In the genomic region with DNA sequence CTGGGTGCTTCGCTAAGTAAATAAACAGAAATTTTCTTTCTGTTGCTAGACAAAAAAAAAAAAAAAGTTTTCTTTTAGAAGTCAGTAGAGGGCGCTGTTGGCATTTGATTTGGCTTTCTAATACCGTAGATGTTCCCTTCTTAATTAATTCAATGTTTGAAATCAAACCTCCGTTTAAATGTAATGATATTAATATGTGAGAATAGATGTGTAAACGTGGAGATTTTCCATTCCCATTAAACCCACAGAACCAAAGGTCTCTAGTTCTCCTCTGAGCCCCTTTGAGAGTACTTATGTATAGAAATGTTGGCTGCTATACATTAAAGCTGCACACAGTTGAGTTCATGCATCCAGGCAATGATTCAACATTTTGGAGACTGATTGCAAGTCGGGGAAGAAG, we compare ENCODE assay signal across 9 mouse cellular contexts.
DNase-seq lines count a peak whose midpoint lies in the region; ATAC-seq and TF ChIP-seq lines count a peak whose summit lies in the region.
"Had no signal": no experiment of that assay in that cellular context is flagged by ENCODE, and none has a peak within 500 bp of the region (broad histone marks: within the 10 kb centered on the region; RNA-seq: fewer than 3 reads in every experiment).

No protein-coding gene starts in this region.

- ATAC-seq in limb, embryonic 13.5 days (ENCODE audit: low FRiP score, low read depth) = peak; percentile 77
- no peak for ATAC-seq in heart, postnatal 0 days (ENCODE audit: insufficient read depth, low read depth)

- H3K9me3 ChIP-seq in limb, embryonic 13.5 days = no peaks in the 10 kb centered on the region
- H3K9me3 ChIP-seq in limb, embryonic 10.5 days (replicated peaks) = no peaks in the 10 kb centered on the region
- H3K9me3 ChIP-seq in heart, postnatal 0 days (replicated peaks; ENCODE audit: control insufficient read depth, low read length) = no peaks in the 10 kb centered on the region

- no peak overlapping the region for H3K4me3 ChIP-seq in limb, embryonic 13.5 days
- no peak overlapping the region for H3K4me3 ChIP-seq in limb, embryonic 10.5 days
- H3K4me3 ChIP-seq in heart, postnatal 0 days (ENCODE audit: low read depth, low read length) = no peak overlapping the region

- peak; percentile 50 for TF ChIP-seq CTCF in heart, postnatal 0 days (IDR thresholded peaks at IDR 0.05; ENCODE audit: low read depth)

- H3K27me3 ChIP-seq in limb, embryonic 13.5 days = no peaks in the 10 kb centered on the region
- H3K27me3 ChIP-seq in limb, embryonic 10.5 days (ENCODE audit: low read depth, poor library complexity, severe bottlenecking) = no peaks in the 10 kb centered on the region
- no peaks in the 10 kb centered on the region for H3K27me3 ChIP-seq in heart, postnatal 0 days (ENCODE audit: control insufficient read depth, insufficient read depth, low read length)

- no peak overlapping the region for H3K4me2 ChIP-seq in limb, embryonic 13.5 days (replicated peaks)
- H3K4me2 ChIP-seq in heart, postnatal 0 days (ENCODE audit: low read depth, low read length) = peak overlapping the region; percentile 26

- WGBS in limb, embryonic 13.5 days = 4% methylated on average over 6 of the region's 6 CpGs
- 16% methylated on average over 6 of the region's 6 CpGs for whole genome bisulfite sequencing in limb, embryonic 10.5 days
- WGBS in heart, postnatal 0 days = 4% methylated on average over 6 of the region's 6 CpGs

- H3K9ac ChIP-seq in limb, embryonic 13.5 days = no peak overlapping the region
- H3K9ac ChIP-seq in heart, postnatal 0 days (replicated peaks; ENCODE audit: low read depth, low read length) = no peak overlapping the region

- peaks cover 55% of the 10 kb centered on the region for H3K4me1 ChIP-seq in limb, embryonic 13.5 days
- peaks cover 42% of the 10 kb centered on the region for H3K4me1 ChIP-seq in limb, embryonic 10.5 days
- peaks cover 11% of the 10 kb centered on the region for H3K4me1 ChIP-seq in heart, postnatal 0 days (ENCODE audit: control insufficient read depth, insufficient read depth)

- no peak for TF ChIP-seq EP300 in heart, postnatal 0 days (IDR thresholded peaks at IDR 0.05; ENCODE audit: low read depth)

- DNase-seq in limb, embryonic 10.5 days (ENCODE audit: low spot score) = no peak
- peak; percentile 6 for DNase-seq in c-Kit-positive CD71-negative TER-119-negative erythroid progenitor cells, embryonic 14.5 days (ENCODE audit: low read depth)
- peak; percentile 76 for DNase-seq in heart, postnatal 0 days (ENCODE audit: low spot score)
- DNase-seq in retina, embryonic 14.5 days (ENCODE audit: low spot score) = peak; percentile 82
- no peak for DNase-seq in urinary bladder, postnatal 10 days (ENCODE audit: low spot score)
- no peak for DNase-seq in kidney, adult 18-20 months
- DNase-seq: cerebellum, adult 11-12 months; kidney, postnatal 4 days had no signal

- H3K27ac ChIP-seq in limb, embryonic 13.5 days = no peak overlapping the region
- no peak overlapping the region for H3K27ac ChIP-seq in limb, embryonic 10.5 days
- H3K27ac ChIP-seq in heart, postnatal 0 days (ENCODE audit: low read depth) = no peak overlapping the region

- no peaks in the 10 kb centered on the region for H3K36me3 ChIP-seq in limb, embryonic 13.5 days
- H3K36me3 ChIP-seq in limb, embryonic 10.5 days = no peaks in the 10 kb centered on the region
- no peaks in the 10 kb centered on the region for H3K36me3 ChIP-seq in heart, postnatal 0 days (replicated peaks; ENCODE audit: control insufficient read depth, insufficient read depth, low read length)

Comparison
In these comparisons a context has a peak if more than half of its experiments do, and no peak if none do; other contexts are left out.
1. DNase-seq: peak in c-Kit-positive CD71-negative TER-119-negative erythroid progenitor cells, embryonic 14.5 days (single experiment), heart, postnatal 0 days (single experiment) and retina, embryonic 14.5 days (single experiment); none in limb, embryonic 10.5 days (single experiment), urinary bladder, postnatal 10 days (single experiment) and kidney, adult 18-20 months (single experiment).